Mouse (Mus musculus): ENCODE data around the gene Cadm1. TPM values are rescaled to one million over a fixed set of nuclear protein-coding genes. Genes with fewer than 3 reads are reported as not detected.

Gene Cadm1
- polyA plus RNA-seq, 1 experiment from 2014 or later, result 13.6 TPM

DNA sequence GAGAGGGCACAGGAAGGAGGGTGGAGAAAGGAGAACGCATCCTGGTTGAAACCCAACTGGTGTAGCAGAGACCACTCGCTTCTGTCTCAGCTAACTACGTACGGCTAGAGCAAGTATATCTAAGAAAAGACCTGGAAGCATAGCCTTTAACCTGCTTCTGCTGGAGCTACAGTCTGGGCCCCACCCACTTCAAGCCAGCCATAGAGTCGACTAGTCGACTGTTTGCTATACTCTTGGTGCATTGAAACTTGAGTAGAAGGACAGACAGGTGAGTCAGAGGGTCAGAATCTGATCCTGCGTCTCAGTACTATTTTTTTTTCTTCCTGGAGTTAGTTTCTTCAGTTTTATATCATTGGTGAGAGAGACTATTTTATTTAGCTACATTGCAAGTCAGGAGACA lies 78.5 kb downstream of the Cadm1 start:
- Histone ChIP-seq H3K27ac (ENCODE audit: low read depth) (no peak overlapping the region), H3K36me3 (replicated peaks; ENCODE audit: insufficient read depth, low read length) (no peaks in the 10 kb centered on the region), H3K9ac (replicated peaks) (no peak overlapping the region), H3K4me1 (ENCODE audit: insufficient read depth) (no peaks in the 10 kb centered on the region), H3K9me3 (ENCODE audit: low read length) (no peaks in the 10 kb centered on the region), H3K4me3 (ENCODE audit: low read depth, low read length) (no peak overlapping the region), H3K27me3 (ENCODE audit: insufficient read depth, low read length) (no peaks in the 10 kb centered on the region), H3K4me2 (ENCODE audit: low read depth, low read length) (no peak overlapping the region)
- no peak for TF ChIP-seq CTCF (IDR thresholded peaks at IDR 0.05; ENCODE audit: low read depth)
- WGBS (ENCODE audit: insufficient replicate concordance), result 62% methylated on average over 7 of the region's 7 CpGs
- ATAC-seq (no peak), DNase-seq (no peak)

DNA sequence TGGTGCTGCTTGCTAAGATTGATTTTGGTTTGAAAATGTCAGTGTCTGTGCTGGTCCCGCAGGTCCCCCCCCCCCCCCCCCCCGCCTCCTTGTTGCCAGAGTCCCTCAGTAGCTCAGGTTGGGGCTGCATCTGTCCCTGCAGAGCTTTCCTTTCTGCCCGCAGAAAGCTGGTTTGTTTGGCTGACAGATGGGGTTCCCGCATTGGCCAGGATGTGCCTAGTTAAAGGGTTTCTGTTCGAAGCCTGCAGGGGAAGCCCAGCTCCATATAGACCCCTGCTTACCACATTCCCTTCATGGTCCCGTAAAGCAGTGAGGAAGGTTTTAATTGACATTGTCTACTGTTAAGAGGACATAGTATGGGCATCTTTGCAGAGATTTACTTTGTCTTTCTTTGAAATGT lies 78.9 kb downstream of the Cadm1 start:
- no peaks in the 10 kb centered on the region for H3K27me3 ChIP-seq (ENCODE audit: insufficient read depth, low read length)
- H3K4me3 ChIP-seq (ENCODE audit: low read depth, low read length), result no peak overlapping the region
- WGBS (ENCODE audit: insufficient replicate concordance), result 53% methylated on average over 5 of the region's 6 CpGs
- TF ChIP-seq CTCF (IDR thresholded peaks at IDR 0.05; ENCODE audit: low read depth), result no peak
- TF ChIP-seq EP300 (IDR thresholded peaks at IDR 0.05; ENCODE audit: low read depth), result no peak
- H3K4me1 ChIP-seq (ENCODE audit: insufficient read depth), result no peaks in the 10 kb centered on the region
- H3K36me3 ChIP-seq (replicated peaks; ENCODE audit: insufficient read depth, low read length), result no peaks in the 10 kb centered on the region
- DNase-seq (no peak), ATAC-seq (no peak)
- no peak overlapping the region for H3K27ac ChIP-seq (ENCODE audit: low read depth)
- no peak overlapping the region for H3K4me2 ChIP-seq (ENCODE audit: low read depth, low read length)
- H3K9me3 ChIP-seq (ENCODE audit: low read length), result no peaks in the 10 kb centered on the region
- H3K9ac ChIP-seq (replicated peaks), result no peak overlapping the region

DNA sequence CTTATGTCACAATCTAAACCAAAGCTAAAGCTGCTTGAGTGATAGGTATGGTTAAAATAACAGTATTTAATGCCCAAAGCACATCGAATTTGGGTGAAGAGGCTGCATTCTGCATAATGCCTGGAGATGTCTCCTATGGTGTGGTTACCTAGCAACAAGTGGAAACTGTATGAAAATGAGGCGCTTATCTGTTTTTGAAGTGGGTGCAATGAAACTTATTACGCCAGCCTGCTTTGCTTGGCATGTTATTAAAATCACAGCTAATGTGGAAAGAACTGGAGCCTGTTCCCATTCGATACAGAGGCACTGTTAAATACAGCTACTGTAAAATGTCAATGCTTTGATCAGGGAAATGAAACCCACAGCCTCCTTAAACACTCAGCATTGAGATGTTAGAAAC lies 79.5 kb downstream of the Cadm1 start:
- TF ChIP-seq EP300 (IDR thresholded peaks at IDR 0.05; ENCODE audit: low read depth), result no peak
- TF ChIP-seq CTCF (IDR thresholded peaks at IDR 0.05; ENCODE audit: low read depth), result no peak
- Histone ChIP-seq H3K4me2 (ENCODE audit: low read depth, low read length) (no peak overlapping the region), H3K36me3 (replicated peaks; ENCODE audit: insufficient read depth, low read length) (no peaks in the 10 kb centered on the region), H3K9ac (replicated peaks) (no peak overlapping the region), H3K27ac (ENCODE audit: low read depth) (no peak overlapping the region), H3K27me3 (ENCODE audit: insufficient read depth, low read length) (no peaks in the 10 kb centered on the region), H3K4me3 (ENCODE audit: low read depth, low read length) (no peak overlapping the region), H3K9me3 (ENCODE audit: low read length) (no peaks in the 10 kb centered on the region), H3K4me1 (ENCODE audit: insufficient read depth) (no peaks in the 10 kb centered on the region)
- ATAC-seq, result no peak
- DNase-seq, result no peak
- 70% methylated on average over 4 of the region's 4 CpGs for WGBS (ENCODE audit: insufficient replicate concordance)

DNA sequence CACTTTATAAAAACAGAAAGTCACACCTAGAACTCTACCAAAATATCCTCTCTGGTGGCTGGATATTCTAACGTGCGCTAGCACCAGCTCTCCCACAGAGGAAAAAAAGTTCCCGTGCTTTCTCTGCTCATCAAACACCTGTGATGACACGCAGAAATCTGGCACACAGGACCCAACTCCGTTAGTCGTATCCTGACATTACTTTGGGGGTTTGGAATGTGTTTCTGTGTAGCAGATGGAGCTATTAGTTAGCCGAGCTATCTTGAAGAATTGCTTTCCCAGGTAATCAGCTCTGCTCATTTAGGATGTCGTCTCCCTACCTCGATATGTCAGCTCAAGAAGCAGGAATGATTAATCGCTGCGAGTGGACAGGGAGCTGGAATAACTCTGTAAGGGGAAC lies 80.3 kb downstream of the Cadm1 start:
- H3K9me3 ChIP-seq (ENCODE audit: low read length), result no peaks in the 10 kb centered on the region
- no peaks in the 10 kb centered on the region for H3K36me3 ChIP-seq (replicated peaks; ENCODE audit: insufficient read depth, low read length)
- ATAC-seq (no peak), DNase-seq (no peak)
- no peaks in the 10 kb centered on the region for H3K4me1 ChIP-seq (ENCODE audit: insufficient read depth)
- TF ChIP-seq EP300 (IDR thresholded peaks at IDR 0.05; ENCODE audit: low read depth) (no peak), CTCF (IDR thresholded peaks at IDR 0.05; ENCODE audit: low read depth) (no peak)
- H3K4me3 ChIP-seq (ENCODE audit: low read depth, low read length), result no peak overlapping the region
- no peak overlapping the region for H3K4me2 ChIP-seq (ENCODE audit: low read depth, low read length)
- H3K27ac ChIP-seq (ENCODE audit: low read depth), result no peak overlapping the region
- WGBS (ENCODE audit: insufficient replicate concordance), result 76% methylated on average over 11 of the region's 11 CpGs
- H3K27me3 ChIP-seq (ENCODE audit: insufficient read depth, low read length), result no peaks in the 10 kb centered on the region
- no peak overlapping the region for H3K9ac ChIP-seq (replicated peaks)

DNA sequence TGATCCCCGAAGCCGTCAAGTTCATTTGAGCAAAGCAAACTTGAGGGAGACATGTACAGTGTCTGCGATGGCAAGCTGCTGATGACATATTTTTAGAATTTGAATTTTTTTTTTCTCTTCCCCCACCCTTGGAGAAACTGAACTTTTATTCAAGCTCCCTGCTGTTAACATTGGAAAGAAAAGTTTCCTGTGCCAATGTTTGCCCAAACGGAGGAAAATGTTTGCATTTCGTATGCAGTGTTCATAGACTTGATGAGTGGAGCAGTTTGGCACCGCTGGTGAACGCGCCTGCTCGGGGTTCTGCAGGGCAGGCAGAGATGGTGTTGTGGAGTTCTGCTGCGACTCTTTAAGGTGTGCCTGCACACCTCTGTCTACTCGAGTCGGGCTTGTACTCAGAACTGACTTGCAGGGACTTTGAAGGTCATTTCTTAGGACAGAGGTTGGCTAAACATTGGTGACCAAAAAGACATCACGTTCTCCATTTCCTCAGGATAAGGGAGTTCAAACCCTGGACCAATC lies 83.0 kb downstream of the Cadm1 start:
- Histone ChIP-seq H3K4me1 (ENCODE audit: insufficient read depth) (no peaks in the 10 kb centered on the region), H3K36me3 (replicated peaks; ENCODE audit: insufficient read depth, low read length) (no peaks in the 10 kb centered on the region), H3K4me2 (ENCODE audit: low read depth, low read length) (no peak overlapping the region), H3K9ac (replicated peaks) (no peak overlapping the region), H3K27me3 (ENCODE audit: insufficient read depth, low read length) (no peaks in the 10 kb centered on the region), H3K4me3 (ENCODE audit: low read depth, low read length) (no peak overlapping the region), H3K9me3 (ENCODE audit: low read length) (no peaks in the 10 kb centered on the region), H3K27ac (ENCODE audit: low read depth) (no peak overlapping the region)
- no peak for TF ChIP-seq EP300 (IDR thresholded peaks at IDR 0.05; ENCODE audit: low read depth)
- no peak for TF ChIP-seq CTCF (IDR thresholded peaks at IDR 0.05; ENCODE audit: low read depth)
- DNase-seq (no peak), ATAC-seq (no peak)
- 62% methylated on average over 13 of the region's 13 CpGs for WGBS (ENCODE audit: insufficient replicate concordance)

DNA sequence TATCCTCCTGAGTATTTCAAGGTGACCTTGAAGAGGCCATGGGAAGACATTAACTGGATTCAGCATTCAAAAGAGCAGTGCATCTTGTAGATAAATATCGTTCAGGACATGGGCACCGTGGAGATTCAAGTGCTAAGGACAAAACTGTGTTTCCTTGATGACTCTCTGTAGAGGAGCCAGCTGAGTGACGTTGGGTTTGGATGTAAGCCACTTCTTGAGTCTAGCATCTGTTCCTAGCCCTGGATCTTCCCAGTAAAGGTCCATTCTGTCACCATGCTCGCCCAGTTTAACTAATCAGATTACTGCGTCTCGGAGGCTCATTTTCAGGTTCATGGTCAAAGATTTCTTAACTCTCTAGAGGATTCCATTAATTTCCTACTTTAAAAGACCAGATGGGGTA lies 85.1 kb downstream of the Cadm1 start:
- DNase-seq, result no peak
- H3K4me2 ChIP-seq (ENCODE audit: low read depth, low read length), result no peak overlapping the region
- no peak for TF ChIP-seq CTCF (IDR thresholded peaks at IDR 0.05; ENCODE audit: low read depth)
- no peak for TF ChIP-seq EP300 (IDR thresholded peaks at IDR 0.05; ENCODE audit: low read depth)
- no peaks in the 10 kb centered on the region for H3K9me3 ChIP-seq (ENCODE audit: low read length)
- no peaks in the 10 kb centered on the region for H3K4me1 ChIP-seq (ENCODE audit: insufficient read depth)
- WGBS (ENCODE audit: insufficient replicate concordance), result 77% methylated on average over 6 of the region's 6 CpGs
- no peak overlapping the region for H3K27ac ChIP-seq (ENCODE audit: low read depth)
- no peaks in the 10 kb centered on the region for H3K27me3 ChIP-seq (ENCODE audit: insufficient read depth, low read length)
- ATAC-seq, result no peak
- H3K4me3 ChIP-seq (ENCODE audit: low read depth, low read length), result no peak overlapping the region
- no peaks in the 10 kb centered on the region for H3K36me3 ChIP-seq (replicated peaks; ENCODE audit: insufficient read depth, low read length)
- H3K9ac ChIP-seq (replicated peaks), result no peak overlapping the region

DNA sequence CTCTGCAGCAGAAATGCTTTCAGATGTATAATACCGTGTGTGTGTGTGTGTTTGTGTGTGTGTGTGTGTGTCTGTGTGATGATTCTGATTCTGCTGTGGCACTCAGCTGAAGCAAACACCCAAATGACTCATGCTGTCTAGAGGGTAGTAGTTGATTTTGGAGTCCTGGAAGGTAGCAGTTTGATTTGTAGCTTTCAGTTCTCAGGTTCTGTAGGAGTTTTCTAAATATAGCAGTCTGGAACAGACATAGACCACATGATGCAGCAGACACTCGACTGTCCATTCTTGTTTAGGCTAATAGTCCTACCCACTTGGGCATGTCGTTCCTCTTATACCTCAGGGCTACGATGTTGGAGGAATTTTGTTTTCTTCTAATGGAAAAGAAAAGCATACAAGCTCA lies 86.4 kb downstream of the Cadm1 start:
- Histone ChIP-seq H3K9me3 (ENCODE audit: low read length) (no peaks in the 10 kb centered on the region), H3K4me1 (ENCODE audit: insufficient read depth) (no peaks in the 10 kb centered on the region), H3K4me2 (ENCODE audit: low read depth, low read length) (no peak overlapping the region), H3K36me3 (replicated peaks; ENCODE audit: insufficient read depth, low read length) (no peaks in the 10 kb centered on the region), H3K27ac (ENCODE audit: low read depth) (no peak overlapping the region), H3K9ac (replicated peaks) (no peak overlapping the region), H3K4me3 (ENCODE audit: low read depth, low read length) (no peak overlapping the region), H3K27me3 (ENCODE audit: insufficient read depth, low read length) (no peaks in the 10 kb centered on the region)
- DNase-seq (no peak), ATAC-seq (no peak)
- 56% methylated on average over 4 of the region's 4 CpGs for WGBS (ENCODE audit: insufficient replicate concordance)
- TF ChIP-seq EP300 (IDR thresholded peaks at IDR 0.05; ENCODE audit: low read depth), result no peak
- no peak for TF ChIP-seq CTCF (IDR thresholded peaks at IDR 0.05; ENCODE audit: low read depth)

Data from liver, postnatal 0 days (tissue).